Mouse (Mus musculus) left cerebral cortex, postnatal 36 days (tissue): ENCODE measurements around the gene Crb2. TPM values are rescaled to one million over a fixed set of nuclear protein-coding genes. Genes with fewer than 3 reads are reported as not detected.
A peak's percentile ranks its signal among the peaks of the same experiment; 100 is the strongest.

Experiments
- DNase-seq, 2 experiments: peaks; one replicate each; pipeline ENCODE4 v3.0.0; 2021 to 2022; ENCODE audit warnings: low spot score in 2 of 2, mixed read lengths in 1 of 2
- intact Hi-C: fragments of 180-260 bp; cut with DNase I; formaldehyde crosslinking; loops from one replicate; pipeline ENCODE4 v1.15.1; 2025
- total RNA-seq, 2 experiments: library from RNA; stranded (reverse); gene quantifications; 2 replicates each; pipeline ENCODE4 v1.2.3; 2021

Crb2 gene
- total RNA-seq, 2 experiments from 2014 or later: 3.4 to 3.5 TPM

GRCm38 (mm10) chr2:37790738-37791137 lies 14.7 kb downstream of the Crb2 start:
- intact Hi-C loops: no loop called here
- DNase-seq: no peak

GRCm38 (mm10) chr2:37791340-37791739 lies 15.3 kb downstream of the Crb2 start:
- intact Hi-C loops: no loop called here
- no peak for DNase-seq

- intact Hi-C loops: no loop called here
- DNase-seq: no peak
These were observed 20.0 kb downstream of the Crb2 start for GRCm38 (mm10) chr2:37796021-37796420.

- intact Hi-C loops: no loop called here
These were observed 21.0 kb downstream of the Crb2 start for GRCm38 (mm10) chr2:37797046-37797445.

GRCm38 (mm10) chr2:37799137-37799536 lies 23.1 kb downstream of the Crb2 start:
- intact Hi-C loops: loop anchor here (1.0 kb wide), 1 partner anchor 22 kb away; no protein-coding TSS in a partner anchor
- no peak for DNase-seq

More at GRCm38 (mm10) chr2:37797046-37797445, 21.0 kb downstream of the Crb2 start:
- no peak for DNase-seq

GRCm38 (mm10) chr2:37801687-37802086 lies 25.6 kb downstream of the Crb2 start:
- intact Hi-C loops: no loop called here
- DNase-seq: no peak

- intact Hi-C loops: no loop called here
- peak; percentile 51 to 61 for DNase-seq
These were observed 26.7 kb downstream of the Crb2 start for GRCm38 (mm10) chr2:37802610-37803212.

GRCm38 (mm10) chr2:37811682-37812081 lies 35.6 kb downstream of the Crb2 start:
- no peak for DNase-seq
- intact Hi-C loops: loop anchor here (10.0 kb wide), 1 partner anchor 783 kb away; no protein-coding TSS in a partner anchor

GRCm38 (mm10) chr2:37812401-37812800 lies 36.4 kb downstream of the Crb2 start:
- no peak for DNase-seq
- intact Hi-C loops: loop anchor here (10.0 kb wide), 1 partner anchor 782 kb away; no protein-coding TSS in a partner anchor

GRCm38 (mm10) chr2:37814820-37815361 lies 38.8 kb downstream of the Crb2 start:
- intact Hi-C loops: loop anchor here (5.0 to 10.0 kb wide), 3 partner anchors 92 to 780 kb away; no protein-coding TSS in a partner anchor
- no peak for DNase-seq

GRCm38 (mm10) chr2:37815676-37816075 lies 39.6 kb downstream of the Crb2 start:
- intact Hi-C loops: loop anchor here (5.0 to 10.0 kb wide), 3 partner anchors 92 to 779 kb away; no protein-coding TSS in a partner anchor
- peak; percentile 68 to 82 for DNase-seq

GRCm38 (mm10) chr2:37818761-37819525 lies 42.9 kb downstream of the Crb2 start:
- intact Hi-C loops: loop anchor here (5.0 to 10.0 kb wide), 3 partner anchors 88 to 776 kb away; no protein-coding TSS in a partner anchor
- no peak for DNase-seq

GRCm38 (mm10) chr2:37819526-37820152 lies 43.6 kb downstream of the Crb2 start:
- intact Hi-C loops: loop anchor here (5.0 to 10.0 kb wide), 3 partner anchors 88 to 775 kb away; no protein-coding TSS in a partner anchor
- no peak for DNase-seq

GRCm38 (mm10) chr2:37822122-37822521 lies 46.1 kb downstream of the Crb2 start:
- DNase-seq: no peak
- intact Hi-C loops: no loop called here

GRCm38 (mm10) chr2:37823826-37824225 lies 47.8 kb downstream of the Crb2 start:
- intact Hi-C loops: no loop called here
- no peak for DNase-seq

GRCm38 (mm10) chr2:37829758-37830275 lies 53.8 kb downstream of the Crb2 start:
- intact Hi-C loops: no loop called here
- no peak for DNase-seq

GRCm38 (mm10) chr2:37832253-37832652 lies 56.2 kb downstream of the Crb2 start:
- intact Hi-C loops: no loop called here
- DNase-seq: no peak

GRCm38 (mm10) chr2:37836926-37837325 lies 60.9 kb downstream of the Crb2 start:
- no peak for DNase-seq
- intact Hi-C loops: no loop called here

GRCm38 (mm10) chr2:37837542-37837941 lies 61.5 kb downstream of the Crb2 start:
- DNase-seq: no peak
- intact Hi-C loops: no loop called here
